Mouse (Mus musculus) neutrophil, adult 5-6 weeks (primary cell): Measurements from ENCODE around the gene Thra. TPM values are rescaled to one million over a fixed set of nuclear protein-coding genes. Genes with fewer than 3 reads are reported as not detected.

Experiments
- ATAC-seq: fragments of 151-379, 151-347 bp; 2 replicates; pipeline ENCODE4 v1.8.0; 2017; ENCODE audit warnings: mild to moderate bottlenecking, moderate TSS enrichment; ENCODE audit not compliant: insufficient number of reproducible peaks, poor library complexity, low FRiP score, severe bottlenecking; ENCODE audit errors: extremely low read depth
- total RNA-seq: library from RNA; stranded (forward); fragments of 200-1000 nt; gene quantifications from 2 replicates; pipeline ENCODE4 v1.2.3, GENCODE M21; 2017

The Thra gene
- total RNA-seq, 1 experiment from 2014 or later, result 7.9 TPM

DNA sequence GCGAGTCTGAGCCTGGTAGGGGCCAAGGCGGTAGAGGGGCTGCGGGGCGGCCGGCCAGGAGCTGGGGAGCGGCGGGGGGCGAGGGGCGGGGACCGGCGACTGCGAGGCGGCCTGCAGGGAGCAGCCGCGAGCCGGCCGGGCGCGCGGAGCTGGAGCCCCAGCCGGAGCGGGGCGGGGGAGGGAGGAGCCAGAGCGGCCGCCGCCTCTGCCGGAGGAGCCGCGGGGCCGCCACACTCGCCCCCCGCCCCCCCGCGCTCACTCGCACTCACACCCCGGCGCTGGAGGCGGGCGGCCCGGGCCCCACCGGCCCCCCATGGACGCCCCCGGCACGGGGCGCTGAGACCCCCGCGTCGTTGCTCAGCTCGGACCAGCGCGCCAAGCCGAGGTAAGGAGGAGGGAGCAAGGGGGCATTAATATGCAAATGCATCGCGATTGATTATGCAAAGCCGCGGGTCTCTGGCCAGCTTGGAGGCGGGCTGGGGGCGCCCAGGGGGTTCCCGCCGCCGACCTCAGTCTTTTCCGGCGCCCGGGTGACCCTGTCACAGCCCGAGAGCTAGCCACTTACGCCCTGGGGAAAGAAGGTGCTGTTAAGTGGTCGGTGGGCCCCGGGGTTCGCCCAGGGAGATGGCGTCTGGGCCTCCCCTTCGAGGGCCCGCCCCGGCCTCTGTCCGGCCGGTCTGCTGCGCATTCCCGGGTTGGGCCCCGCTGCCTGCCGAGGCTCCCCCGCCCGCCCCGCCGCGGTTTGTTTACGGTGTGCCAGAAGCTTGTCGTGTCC lies 1.4 kb downstream of the Thra start:
- peak; percentile 48 for ATAC-seq

DNA sequence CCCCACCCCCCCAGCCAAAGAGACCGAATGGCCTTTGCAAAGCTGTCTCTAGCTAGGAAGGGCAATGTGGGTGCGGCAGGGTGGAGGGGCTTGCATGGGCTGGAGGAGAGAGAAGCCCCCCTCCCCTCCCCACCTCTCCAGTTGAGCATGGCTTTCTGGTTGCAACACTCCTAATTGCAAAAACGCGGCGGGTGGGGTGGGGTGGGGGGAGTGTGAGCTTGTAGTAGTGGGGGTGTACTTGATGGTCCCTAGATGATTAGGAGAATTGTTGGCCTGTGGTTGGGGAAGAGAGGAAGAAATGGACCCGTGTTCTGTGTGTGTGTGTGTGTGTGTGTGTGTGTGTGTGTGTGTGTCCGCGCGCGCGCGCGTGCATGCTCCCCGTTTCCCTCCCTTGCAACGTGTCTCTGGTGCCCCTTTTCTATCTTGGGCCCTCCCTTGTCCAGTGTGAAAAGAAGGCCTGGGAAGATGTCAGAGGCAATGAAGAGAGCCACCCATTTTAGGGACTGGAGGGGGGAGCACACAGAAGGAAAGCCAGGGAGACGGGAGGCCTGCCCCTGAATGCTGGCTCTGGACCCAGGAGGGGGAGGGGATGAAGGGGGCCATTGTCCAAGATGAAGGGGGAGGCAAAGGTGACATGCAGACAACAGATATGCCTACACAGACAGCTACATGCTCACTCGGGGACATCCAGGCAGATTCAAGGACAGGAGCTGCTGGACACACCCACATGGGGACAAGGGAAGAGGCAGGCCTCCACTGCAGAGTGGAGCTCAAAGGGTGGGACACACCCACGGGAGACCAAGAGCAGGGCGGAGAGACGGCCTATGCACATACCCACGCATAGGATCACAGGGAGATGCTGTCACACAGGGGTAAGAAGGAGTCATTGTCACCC lies 2.2 kb downstream of the Thra start:
- ATAC-seq, result no peak

DNA sequence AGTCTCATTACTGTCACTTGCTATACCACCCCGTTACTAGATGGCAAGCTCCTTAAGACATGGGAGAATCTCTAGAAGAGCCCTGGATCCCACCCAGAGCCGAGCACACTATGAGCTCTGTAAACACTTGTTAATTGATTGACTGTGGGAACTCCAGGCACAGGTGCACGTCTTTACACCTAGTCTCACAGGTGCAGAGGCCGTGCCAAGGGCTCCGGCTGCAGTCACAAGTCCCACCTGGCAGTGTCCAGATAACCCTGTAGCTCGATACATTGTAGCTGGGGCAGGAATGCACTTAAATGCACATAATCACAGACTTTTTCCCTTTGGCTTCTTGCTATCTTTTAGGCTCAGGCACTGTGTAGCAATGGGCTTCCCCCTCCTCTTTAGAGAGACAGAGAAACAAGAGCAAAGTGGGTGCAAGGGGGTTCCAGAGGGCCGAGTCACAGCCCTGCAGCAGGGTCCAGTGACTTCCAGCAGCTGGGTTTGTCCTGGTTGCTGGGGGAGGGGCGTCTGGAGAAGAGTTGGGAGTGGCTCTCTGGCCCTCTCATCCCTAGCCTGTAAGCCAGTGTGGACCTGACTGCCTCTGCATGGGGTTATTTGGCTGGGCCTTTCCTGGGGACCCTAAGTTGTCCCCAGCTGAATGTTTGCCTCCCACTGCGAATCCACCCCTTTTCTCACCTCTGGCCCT lies 3.4 kb downstream of the Thra start:
- ATAC-seq, result no peak

DNA sequence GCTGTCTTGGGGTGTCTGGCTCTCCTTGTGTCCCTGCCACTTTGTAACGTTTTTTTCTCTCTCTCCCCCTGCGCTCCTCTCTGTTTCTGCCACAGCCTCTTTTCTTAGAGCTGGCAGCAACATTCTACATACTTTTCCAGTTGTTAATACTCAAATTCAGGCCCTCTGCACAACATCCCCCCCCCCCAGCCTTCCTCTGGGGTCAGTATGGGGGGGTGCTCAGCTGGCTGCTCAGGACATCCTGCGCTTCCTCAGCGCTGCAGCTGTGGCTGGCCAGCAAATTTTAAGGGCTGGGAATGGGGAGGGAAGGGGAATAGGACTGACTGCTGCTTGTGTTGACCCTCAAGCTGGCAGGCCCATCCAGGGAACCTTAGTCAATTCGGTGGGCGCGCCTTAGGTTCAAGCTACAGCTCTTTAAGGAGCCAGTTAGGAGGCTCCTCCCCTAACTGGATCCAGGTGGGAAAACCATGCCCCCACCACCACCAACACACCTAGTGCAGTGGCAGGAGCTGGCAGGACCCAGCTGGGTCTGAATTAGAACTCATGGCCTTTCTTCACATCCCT lies 4.1 kb downstream of the Thra start:
- no peak for ATAC-seq

DNA sequence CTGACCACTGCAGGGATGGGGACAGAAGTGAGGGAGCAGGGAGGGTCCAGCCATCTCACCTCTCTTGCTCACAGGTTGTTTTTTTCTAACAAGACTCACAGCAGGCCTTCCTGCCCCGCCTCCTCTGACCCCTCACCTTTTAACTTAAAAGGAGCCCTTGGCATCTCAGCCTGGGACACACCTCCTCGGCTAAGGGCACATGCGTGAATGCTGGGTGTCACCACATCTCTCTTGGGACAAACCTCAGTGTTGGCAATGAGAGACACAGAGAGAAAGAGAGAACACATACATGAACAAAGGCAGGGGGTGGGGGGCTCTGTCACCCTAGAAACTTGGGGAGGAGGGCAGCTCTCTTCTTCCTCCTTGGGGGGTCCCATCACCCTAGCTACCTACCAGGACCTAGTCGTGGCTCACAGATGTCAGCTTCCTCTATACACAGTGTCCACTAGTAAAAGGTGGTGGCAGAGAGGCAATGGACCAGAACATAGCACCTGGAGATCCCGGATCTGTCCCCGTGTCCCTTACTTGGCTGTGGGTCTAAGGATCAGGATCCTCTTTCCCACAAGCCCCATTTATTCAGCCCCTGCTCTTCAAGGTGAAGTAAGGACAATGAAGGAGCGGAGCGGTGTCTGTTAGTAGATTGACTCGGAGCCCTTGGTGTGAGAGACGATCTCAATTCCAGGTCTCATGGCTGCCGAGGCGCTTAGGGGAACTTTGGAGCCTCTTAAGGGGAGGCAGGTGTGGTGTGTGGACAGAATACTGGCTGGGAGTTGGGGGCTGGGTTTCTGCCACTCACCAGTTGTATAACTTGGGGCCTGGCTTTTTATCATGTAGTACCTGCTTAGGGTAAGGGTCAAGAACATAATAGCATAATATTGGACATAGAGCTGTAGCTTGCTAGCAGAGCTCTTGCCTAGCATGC lies 5.8 kb downstream of the Thra start:
- no peak for ATAC-seq

DNA sequence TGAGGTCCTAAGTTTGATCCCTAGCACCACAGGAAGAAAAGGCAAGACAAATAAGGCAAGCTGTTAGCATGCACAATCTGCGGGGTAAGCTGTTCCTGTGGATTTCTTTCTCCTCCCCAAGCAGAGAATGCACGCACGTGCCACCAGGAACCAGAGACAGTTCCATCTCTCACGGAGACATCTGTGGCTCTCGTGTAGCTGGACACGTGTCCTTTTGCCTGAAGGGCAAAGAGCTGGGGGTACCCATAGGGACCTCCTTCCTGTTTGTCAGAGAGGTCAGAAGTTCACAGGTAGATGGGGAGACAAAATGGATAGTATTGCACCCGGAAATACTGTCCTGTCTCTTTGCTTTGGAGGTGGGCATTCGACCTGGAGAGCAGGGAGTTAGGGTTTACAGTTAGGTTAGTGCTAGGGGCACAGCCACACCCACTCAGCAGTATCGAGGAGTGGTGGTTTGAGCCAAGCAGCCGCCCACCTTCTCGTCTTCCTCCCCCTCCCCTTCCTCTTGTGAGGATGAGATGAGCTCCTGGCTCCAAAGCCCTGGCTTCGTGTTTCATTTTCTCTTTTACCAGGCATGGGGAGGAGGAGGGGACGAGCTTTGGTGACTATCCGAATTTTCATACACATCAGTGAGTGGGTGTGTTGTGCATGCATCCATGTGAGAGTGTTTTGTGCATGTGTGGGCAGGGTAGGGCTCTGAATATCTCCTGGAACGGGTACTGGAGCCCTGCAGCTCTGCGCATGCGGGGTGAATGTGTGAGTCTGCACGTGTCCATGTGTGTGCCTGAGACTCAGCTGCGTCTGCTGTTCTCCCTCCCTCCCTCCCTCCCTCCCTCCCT lies 6.6 kb downstream of the Thra start:
- ATAC-seq, result peak; percentile 18; the same call in 1 of the 2 replicates

DNA sequence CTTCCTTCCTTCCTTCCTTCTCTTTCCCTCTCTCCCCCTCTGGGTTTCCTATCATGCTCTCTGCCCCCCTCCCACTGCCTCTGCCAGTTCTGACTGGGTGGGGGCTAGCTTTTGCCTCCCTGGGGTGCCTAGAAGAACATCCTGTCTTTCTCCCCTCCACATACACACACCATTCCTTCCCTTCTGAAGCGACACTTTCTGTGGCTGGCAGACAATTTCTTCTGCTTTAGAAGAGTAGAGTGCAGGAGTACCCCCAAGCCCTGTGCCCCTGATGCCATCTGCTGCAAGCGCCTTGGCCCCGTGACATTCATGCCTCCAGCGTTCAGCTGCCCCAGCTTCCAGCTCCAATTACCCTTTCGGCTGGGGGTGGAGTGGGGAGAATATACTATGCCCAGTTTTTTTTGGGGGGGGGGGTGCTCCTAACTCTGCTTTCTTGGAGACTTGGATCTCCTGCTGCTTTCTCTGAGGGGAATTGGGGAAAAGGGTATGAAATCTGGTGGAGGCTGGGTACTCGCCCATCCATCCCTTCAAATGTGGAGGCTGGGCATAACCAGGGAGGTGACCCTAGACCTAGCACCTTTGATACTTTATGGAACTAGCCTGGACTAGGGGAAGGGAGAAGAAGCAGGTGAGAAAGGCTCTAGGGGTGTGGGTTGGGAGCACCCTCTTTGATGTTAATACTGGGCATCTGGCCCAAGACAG lies 7.5 kb downstream of the Thra start:
- ATAC-seq, result no peak

DNA sequence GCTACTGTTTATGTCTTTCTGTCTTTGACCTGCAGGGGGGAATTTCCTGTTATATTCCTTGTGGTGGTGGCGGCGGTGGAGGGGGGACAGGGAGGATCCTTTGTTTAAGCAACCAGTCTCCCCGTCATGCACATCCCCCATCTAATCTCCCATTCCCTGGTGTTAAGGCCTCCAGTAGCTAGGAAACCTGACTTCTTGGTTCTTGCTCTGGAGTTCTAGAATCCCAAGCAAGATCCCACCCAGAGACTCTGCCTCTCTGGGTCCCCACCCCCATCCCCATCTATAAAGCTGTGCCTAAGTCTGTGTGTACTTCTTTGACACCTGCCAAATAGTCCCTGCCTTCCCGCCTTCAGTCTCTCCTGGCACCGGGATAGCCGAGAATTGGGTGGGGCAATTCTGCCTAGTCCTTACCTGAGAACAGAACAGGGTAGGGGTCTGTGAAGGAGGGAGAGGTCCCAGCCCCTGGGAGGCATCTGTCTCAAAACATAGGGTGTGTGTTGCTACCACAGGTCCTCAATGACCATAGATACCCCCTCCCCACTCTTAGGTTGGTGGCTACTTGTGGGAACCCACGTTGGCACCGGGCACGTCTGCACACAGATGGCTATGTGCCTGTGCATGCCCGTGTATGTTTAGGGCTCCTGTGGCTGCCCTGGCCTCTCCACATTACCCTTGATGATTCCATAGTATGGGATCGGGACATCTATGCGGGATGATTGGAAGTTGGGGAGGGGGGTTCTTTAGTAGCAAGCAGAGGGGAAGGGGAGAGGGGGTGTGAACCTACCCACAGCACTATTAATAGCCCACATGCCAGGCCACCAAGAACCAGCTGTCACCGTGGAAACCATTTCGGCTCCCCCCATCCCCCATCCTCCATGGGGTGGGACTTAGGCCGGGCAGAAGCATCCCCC lies 8.3 kb downstream of the Thra start:
- no peak for ATAC-seq

DNA sequence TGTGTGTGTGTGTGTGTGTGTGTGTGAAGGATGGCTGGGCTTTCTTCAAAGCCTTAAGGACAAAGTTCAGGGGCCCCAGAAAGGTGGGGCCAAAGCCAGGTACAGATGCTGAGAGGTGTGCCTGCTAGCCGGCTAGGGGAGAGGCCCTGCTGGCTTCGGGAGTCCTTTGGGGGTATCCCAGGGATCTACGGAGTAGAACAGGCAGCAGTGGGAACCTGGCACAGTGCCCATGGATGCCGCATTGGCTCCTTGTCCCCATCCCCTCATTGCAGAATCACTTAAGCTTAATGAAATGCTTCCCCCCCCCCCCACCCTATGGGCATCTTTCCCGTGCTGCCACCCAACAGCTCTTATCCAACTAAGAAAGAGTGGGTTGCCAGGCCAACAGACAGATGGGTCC lies 9.3 kb downstream of the Thra start:
- no peak for ATAC-seq

DNA sequence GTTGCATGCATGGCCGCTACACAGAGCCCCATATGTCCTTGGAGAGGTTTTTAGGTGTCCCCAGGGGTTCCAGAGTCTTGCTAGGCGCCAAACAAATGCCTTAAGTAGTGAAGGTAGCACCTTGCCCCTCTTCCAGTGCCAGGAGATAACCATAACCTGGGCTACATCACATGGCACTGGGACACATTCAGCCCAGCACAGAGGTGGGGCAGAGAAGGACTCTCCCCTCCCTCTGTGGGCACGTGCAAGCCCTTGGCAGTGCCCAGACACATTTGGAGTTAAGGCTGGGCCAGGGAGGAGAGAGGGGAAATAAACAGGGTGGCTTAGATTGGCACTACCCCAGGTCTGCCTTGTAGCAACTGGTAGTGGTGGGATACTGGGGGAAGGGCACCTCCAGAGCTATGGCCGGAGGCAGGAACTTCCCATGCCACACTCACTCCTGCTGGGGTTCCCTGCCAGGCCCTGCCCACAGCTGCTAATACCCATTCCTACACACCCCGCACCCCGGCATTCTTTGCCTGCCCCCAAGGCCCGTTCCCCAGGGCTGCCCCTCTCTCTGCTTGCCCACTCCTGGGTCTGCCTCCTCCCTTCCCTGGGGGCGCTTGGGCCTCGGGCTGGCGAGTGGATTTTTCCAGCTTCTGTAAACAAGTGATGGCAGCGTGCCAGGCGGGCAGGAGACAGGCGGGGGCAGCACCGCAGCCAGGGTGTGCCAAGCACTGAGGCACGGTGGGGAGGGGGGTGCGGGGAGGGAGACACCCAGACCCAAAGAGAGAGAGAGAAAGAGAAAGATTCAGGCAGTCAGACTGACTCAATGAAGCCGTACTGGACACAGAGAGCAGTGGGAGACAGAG lies 10.1 kb downstream of the Thra start:
- no peak for ATAC-seq

DNA sequence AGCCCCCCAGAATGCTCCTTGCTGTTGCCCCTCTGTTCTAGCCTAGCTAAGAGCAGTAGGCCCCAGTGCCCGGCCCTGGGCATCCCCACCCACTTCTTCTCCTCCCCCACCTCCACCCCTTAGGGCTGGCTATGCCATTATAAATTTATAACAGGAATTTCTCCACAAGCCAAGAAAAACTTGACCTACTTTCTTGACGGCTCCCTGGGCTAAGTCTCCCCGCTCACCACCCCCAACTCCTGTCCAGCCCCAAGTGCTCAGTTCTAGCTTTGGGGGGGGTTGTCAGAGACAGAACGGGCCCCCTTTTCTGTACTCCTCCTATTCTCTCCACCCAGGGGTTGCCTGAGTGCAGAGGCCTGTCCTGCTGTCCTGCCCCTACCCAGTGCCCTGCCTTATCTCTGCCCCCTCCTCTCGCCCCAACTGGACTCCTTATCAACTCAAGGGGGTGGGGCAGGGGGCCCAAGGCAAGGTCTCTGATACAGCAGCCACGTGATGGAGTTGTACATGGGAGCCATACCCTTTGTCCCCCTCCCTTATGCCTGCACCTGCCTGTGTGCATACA lies 10.9 kb downstream of the Thra start:
- ATAC-seq, result no peak

DNA sequence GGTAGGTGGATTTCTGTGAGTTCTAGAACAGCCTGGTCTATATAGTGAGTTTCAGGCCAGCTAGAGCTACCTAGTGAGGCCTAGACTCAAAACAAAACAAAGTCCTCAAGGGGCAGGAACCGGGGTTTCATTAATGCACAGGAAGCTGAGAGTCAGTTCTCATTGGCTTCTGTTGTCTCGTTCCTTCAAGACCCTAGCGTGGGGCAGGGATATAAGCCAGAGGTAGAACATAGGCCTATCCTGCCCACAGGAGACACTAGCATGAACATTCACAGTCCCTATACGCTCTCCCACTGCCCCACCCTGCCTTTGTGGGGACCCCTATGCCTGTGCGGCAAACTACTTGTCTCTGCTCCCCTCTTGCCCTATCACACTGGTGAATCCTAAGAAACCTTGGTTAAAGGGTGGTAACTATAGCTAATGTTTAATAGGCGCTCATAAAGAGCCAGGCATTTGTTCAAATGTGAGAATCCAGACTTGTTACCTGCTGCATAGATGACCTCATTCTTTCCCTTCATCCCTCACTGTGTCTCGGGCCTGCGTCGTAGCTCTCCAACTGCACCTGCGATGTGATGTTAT lies 12.2 kb downstream of the Thra start:
- no peak for ATAC-seq

DNA sequence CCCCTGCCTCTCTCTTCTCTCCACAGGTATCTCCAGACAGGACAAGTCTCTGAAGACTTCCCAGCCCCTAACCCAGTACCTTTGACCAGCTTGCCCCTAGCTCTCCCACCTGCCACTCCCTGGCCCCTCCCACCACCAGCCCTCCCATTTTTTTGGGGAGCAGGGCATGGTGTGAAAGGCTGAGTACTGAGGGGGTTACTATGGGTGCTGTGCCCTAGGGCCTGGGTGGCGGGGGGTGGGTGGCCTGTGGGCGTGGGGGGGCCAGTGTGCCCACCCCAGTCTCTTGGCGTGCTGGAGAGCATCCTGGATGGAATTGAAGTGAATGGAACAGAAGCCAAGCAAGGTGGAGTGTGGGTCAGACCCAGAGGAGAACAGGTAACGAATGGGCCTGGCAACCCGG lies 12.8 kb downstream of the Thra start:
- no peak for ATAC-seq

DNA sequence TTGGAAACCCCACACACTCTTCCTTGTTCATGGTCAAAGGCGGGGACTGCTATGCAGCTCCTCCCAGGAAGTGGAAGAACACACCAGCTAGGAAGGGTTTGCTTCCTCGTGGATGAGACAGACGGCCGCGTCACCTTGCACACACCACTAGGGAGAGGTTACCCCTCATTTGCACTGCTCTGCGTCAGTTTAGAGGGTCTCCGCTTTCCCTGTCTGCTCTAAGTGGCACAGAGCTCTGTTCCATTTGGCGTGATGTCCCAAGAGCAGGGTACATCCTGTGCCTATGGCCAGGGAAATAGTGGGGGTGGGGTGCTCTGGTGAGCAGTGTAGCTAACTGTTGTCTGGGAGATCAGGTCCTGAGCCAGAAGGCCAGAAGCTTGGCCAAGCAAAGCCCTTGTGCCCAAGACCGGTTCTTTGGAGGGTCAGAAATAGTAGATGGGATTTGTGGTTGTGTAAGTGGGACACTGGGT lies 13.7 kb downstream of the Thra start:
- no peak for ATAC-seq
